11 mouse cellular contexts compared by ENCODE assay signal in genomic region chr8:108736442-108736841, GRCm38 (mm10).
DNase-seq lines count a peak whose midpoint lies in the region; ATAC-seq and TF ChIP-seq lines count a peak whose summit lies in the region.
"Had no signal": no experiment of that assay in that cellular context is flagged by ENCODE, and none has a peak within 500 bp of the region (broad histone marks: within the 10 kb centered on the region; RNA-seq: fewer than 3 reads in every experiment).

No protein-coding gene starts in this region.

- H3K4me1 ChIP-seq in hindbrain, embryonic 10.5 days (replicated peaks): peaks cover 68% of the 10 kb centered on the region
- no peaks in the 10 kb centered on the region for H3K4me1 ChIP-seq in hindbrain, postnatal 0 days (ENCODE audit: insufficient read depth, low read length)
- H3K4me1 ChIP-seq in neural tube, embryonic 12.5 days: peaks cover 56% of the 10 kb centered on the region
- peaks cover 49% of the 10 kb centered on the region for H3K4me1 ChIP-seq in lung, embryonic 16.5 days (replicated peaks; ENCODE audit: control insufficient read depth, insufficient read depth, low read length)

- no peak for DNase-seq in hindbrain, embryonic 10.5 days (ENCODE audit: low spot score)
- DNase-seq in hindbrain, postnatal 0 days (ENCODE audit: low spot score): no peak
- no peak for DNase-seq in neural tube, embryonic 10.5 days (ENCODE audit: extremely low spot score, low spot score)
- DNase-seq in urinary bladder, adult 2 months (ENCODE audit: low spot score): no peak
- no peak for DNase-seq in gastrocnemius, adult 2 months
- DNase-seq: cerebellum, adult 8-10 months; thymus, postnatal 14 days had no signal

- ATAC-seq in hindbrain, postnatal 0 days: no peak
- no peak for ATAC-seq in neural tube, embryonic 12.5 days (ENCODE audit: low FRiP score, low read depth)
- ATAC-seq in lung, embryonic 16.5 days (ENCODE audit: low read depth): peak; percentile 64
- ATAC-seq: activated CD4-positive, CD25-positive, alpha-beta regulatory T cell, adult 4 months had no signal

- H3K36me3 ChIP-seq in hindbrain, embryonic 10.5 days: peaks cover 8% of the 10 kb centered on the region; the same call in 1 of the 2 replicates
- no peaks in the 10 kb centered on the region for H3K36me3 ChIP-seq in hindbrain, postnatal 0 days (ENCODE audit: insufficient read depth, low read length)
- H3K36me3 ChIP-seq in neural tube, embryonic 12.5 days: no peaks in the 10 kb centered on the region
- no peaks in the 10 kb centered on the region for H3K36me3 ChIP-seq in lung, embryonic 16.5 days (ENCODE audit: control insufficient read depth, insufficient read depth, low read length)
- H3K36me3 ChIP-seq: embryonic facial prominence, embryonic 15.5 days had no signal

- no peak for TF ChIP-seq CTCF in hindbrain, postnatal 0 days (IDR thresholded peaks at IDR 0.05; ENCODE audit: low read depth)
- no peak for TF ChIP-seq CTCF in gastrocnemius, adult 2 months (IDR thresholded peaks at IDR 0.05)

- 58% methylated on average over 9 of the region's 9 CpGs for WGBS in hindbrain, embryonic 10.5 days
- 54% methylated on average over 9 of the region's 9 CpGs for WGBS in hindbrain, postnatal 0 days
- WGBS in neural tube, embryonic 12.5 days: 4% methylated on average over 9 of the region's 9 CpGs
- 17% methylated on average over 9 of the region's 9 CpGs for WGBS in lung, embryonic 16.5 days

- H3K9me3 ChIP-seq in hindbrain, embryonic 10.5 days: no peaks in the 10 kb centered on the region
- no peaks in the 10 kb centered on the region for H3K9me3 ChIP-seq in hindbrain, postnatal 0 days (ENCODE audit: low read length)
- no peaks in the 10 kb centered on the region for H3K9me3 ChIP-seq in neural tube, embryonic 12.5 days
- H3K9me3 ChIP-seq in lung, embryonic 16.5 days (ENCODE audit: control insufficient read depth, low read length): no peaks in the 10 kb centered on the region
- H3K9me3 ChIP-seq: embryonic facial prominence, embryonic 15.5 days had no signal

- no peak overlapping the region for H3K4me2 ChIP-seq in hindbrain, postnatal 0 days (ENCODE audit: low read depth, low read length)
- H3K4me2 ChIP-seq in neural tube, embryonic 12.5 days (replicated peaks): peak overlapping the region; percentile 18; the same call in 1 of the 2 replicates
- peak overlapping the region; percentile 0; the same call in 1 of the 2 replicates for H3K4me2 ChIP-seq in lung, embryonic 16.5 days (ENCODE audit: low read depth, low read length)
- H3K4me2 ChIP-seq: embryonic facial prominence, embryonic 15.5 days had no signal

- no peak overlapping the region for H3K4me3 ChIP-seq in hindbrain, embryonic 10.5 days
- no peak overlapping the region for H3K4me3 ChIP-seq in hindbrain, postnatal 0 days (ENCODE audit: low read length)
- no peak overlapping the region for H3K4me3 ChIP-seq in neural tube, embryonic 12.5 days
- no peak overlapping the region for H3K4me3 ChIP-seq in lung, embryonic 16.5 days (ENCODE audit: low read length)
- no peak overlapping the region for H3K4me3 ChIP-seq in gastrocnemius, adult 2 months
- H3K4me3 ChIP-seq: embryonic facial prominence, embryonic 15.5 days had no signal

- intact Hi-C loops in gastrocnemius, adult 2 months (cut with DNase I): no loop called here

- H3K9ac ChIP-seq in hindbrain, postnatal 0 days (replicated peaks; ENCODE audit: low read length): no peak overlapping the region
- 0 out of 2 replicates have a peak overlapping the region, but pooled peaks have one; percentile 5 for H3K9ac ChIP-seq in neural tube, embryonic 12.5 days
- no peak overlapping the region for H3K9ac ChIP-seq in lung, embryonic 16.5 days (ENCODE audit: low read length)
- H3K9ac ChIP-seq: embryonic facial prominence, embryonic 15.5 days had no signal

- H3K27me3 ChIP-seq in hindbrain, embryonic 10.5 days (ENCODE audit: insufficient read depth, poor library complexity, severe bottlenecking): no peaks in the 10 kb centered on the region
- no peaks in the 10 kb centered on the region for H3K27me3 ChIP-seq in hindbrain, postnatal 0 days (ENCODE audit: insufficient read depth, low read length)
- H3K27me3 ChIP-seq in neural tube, embryonic 12.5 days (replicated peaks): no peaks in the 10 kb centered on the region
- no peaks in the 10 kb centered on the region for H3K27me3 ChIP-seq in lung, embryonic 16.5 days (ENCODE audit: control insufficient read depth, insufficient read depth, low read depth, low read length)
- H3K27me3 ChIP-seq: embryonic facial prominence, embryonic 15.5 days had no signal

- 0 out of 2 replicates have a peak overlapping the region, but pooled peaks have one; percentile 26 for H3K27ac ChIP-seq in hindbrain, embryonic 10.5 days
- H3K27ac ChIP-seq in hindbrain, postnatal 0 days: no peak overlapping the region
- H3K27ac ChIP-seq in neural tube, embryonic 12.5 days: no peak overlapping the region; the same call in 1 of the 2 replicates
- H3K27ac ChIP-seq in lung, embryonic 16.5 days (ENCODE audit: low read length): peak overlapping the region; percentile 6; the same call in 1 of the 2 replicates
- H3K27ac ChIP-seq in gastrocnemius, adult 2 months: no peak overlapping the region
- H3K27ac ChIP-seq: embryonic facial prominence, embryonic 15.5 days had no signal

Comparison
In these comparisons a context has a peak if more than half of its experiments do, and no peak if none do; other contexts are left out.
1. H3K27ac ChIP-seq: peak in hindbrain, embryonic 10.5 days (single experiment) and lung, embryonic 16.5 days (single experiment); none in hindbrain, postnatal 0 days (single experiment), neural tube, embryonic 12.5 days (single experiment) and gastrocnemius, adult 2 months (single experiment).